Mouse (Mus musculus): ENCODE measurements around the gene Pla2g2f.

Pla2g2f gene

GRCm38 (mm10) chr4:138712621-138713020 lies 44.8 kb downstream of the Pla2g2f start:
- no peak for DNase-seq

GRCm38 (mm10) chr4:138712096-138712495 lies 45.3 kb downstream of the Pla2g2f start:
- no peak for DNase-seq

- DNase-seq: no peak
These were observed 46.2 kb downstream of the Pla2g2f start for GRCm38 (mm10) chr4:138711051-138711820.

- DNase-seq: no peak
These were observed 46.8 kb downstream of the Pla2g2f start for GRCm38 (mm10) chr4:138710633-138711032.

- no peak for DNase-seq
These were observed 47.5 kb downstream of the Pla2g2f start for GRCm38 (mm10) chr4:138709944-138710343.

GRCm38 (mm10) chr4:138709246-138709645 lies 48.2 kb downstream of the Pla2g2f start:
- no peak for DNase-seq

- peak; percentile 53 to 62 for DNase-seq
These were observed 48.8 kb downstream of the Pla2g2f start for GRCm38 (mm10) chr4:138708636-138709035.

- no peak for DNase-seq
These were observed 50.8 kb downstream of the Pla2g2f start for GRCm38 (mm10) chr4:138706620-138707019.

GRCm38 (mm10) chr4:138704169-138704568 lies 53.3 kb downstream of the Pla2g2f start:
- no peak for DNase-seq

- no peak for DNase-seq
These were observed 53.8 kb downstream of the Pla2g2f start for GRCm38 (mm10) chr4:138703591-138703990.

GRCm38 (mm10) chr4:138702528-138702927 lies 54.9 kb downstream of the Pla2g2f start:
- no peak for DNase-seq

- DNase-seq: no peak
These were observed 55.4 kb downstream of the Pla2g2f start for GRCm38 (mm10) chr4:138702031-138702430.

- no peak for DNase-seq
These were observed 56.3 kb downstream of the Pla2g2f start for GRCm38 (mm10) chr4:138701111-138701510.
